Mouse (Mus musculus): Measurements from ENCODE around the gene Apoc2.

Apoc2 gene

GRCm38 (mm10) chr7:19698907-19699826, 21.4 kb upstream of the Apoc2 start, which contains the start of gene Apoe:
Gene Apoe, minus strand, starts transcription at chr7:19699188.
- DNase-seq (ENCODE audit: low read depth, low spot score) = peak; percentile 92

GRCm38 (mm10) chr7:19697949-19698906, 20.5 kb upstream of the Apoc2 start:
- DNase-seq (ENCODE audit: low read depth, low spot score) = peak; percentile 83

GRCm38 (mm10) chr7:19696336-19696873, 18.7 kb upstream of the Apoc2 start:
- DNase-seq (ENCODE audit: low read depth, low spot score) = peak; percentile 71

- peak; percentile 40 for DNase-seq (ENCODE audit: low read depth, low spot score)
Observed at GRCm38 (mm10) chr7:19695881-19696280, 18.1 kb upstream of the Apoc2 start.

- DNase-seq (ENCODE audit: low read depth, low spot score) = no peak
Observed at GRCm38 (mm10) chr7:19695213-19695594, 17.5 kb upstream of the Apoc2 start.

GRCm38 (mm10) chr7:19694336-19695212, 16.8 kb upstream of the Apoc2 start:
- DNase-seq (ENCODE audit: low read depth, low spot score) = no peak

- no peak for DNase-seq (ENCODE audit: low read depth, low spot score)
Observed at GRCm38 (mm10) chr7:19693421-19693820, 15.7 kb upstream of the Apoc2 start.

GRCm38 (mm10) chr7:19691873-19692865, 14.4 kb upstream of the Apoc2 start, which contains the start of gene Apoc1:
Gene Apoc1, minus strand, starts transcription at chr7:19692660.
- peak; percentile 98 for DNase-seq (ENCODE audit: low read depth, low spot score)

GRCm38 (mm10) chr7:19691434-19691833, 13.7 kb upstream of the Apoc2 start:
- DNase-seq (ENCODE audit: low read depth, low spot score) = peak; percentile 76

- DNase-seq (ENCODE audit: low read depth, low spot score) = no peak
Observed at GRCm38 (mm10) chr7:19690845-19691244, 13.1 kb upstream of the Apoc2 start.

- DNase-seq (ENCODE audit: low read depth, low spot score) = no peak
Observed at GRCm38 (mm10) chr7:19688611-19689010, 10.9 kb upstream of the Apoc2 start.

- DNase-seq (ENCODE audit: low read depth, low spot score) = no peak
Observed at GRCm38 (mm10) chr7:19688101-19688500, 10.4 kb upstream of the Apoc2 start.

- peak; percentile 95 for DNase-seq (ENCODE audit: low read depth, low spot score)
Observed at GRCm38 (mm10) chr7:19686927-19687583, 9.3 kb upstream of the Apoc2 start.

- no peak for DNase-seq (ENCODE audit: low read depth, low spot score)
Observed at GRCm38 (mm10) chr7:19686521-19686920, 8.8 kb upstream of the Apoc2 start.

- DNase-seq (ENCODE audit: low read depth, low spot score) = no peak
Observed at GRCm38 (mm10) chr7:19685374-19685773, 7.6 kb upstream of the Apoc2 start.

- no peak for DNase-seq (ENCODE audit: low read depth, low spot score)
Observed at GRCm38 (mm10) chr7:19683771-19684201, 6.0 kb upstream of the Apoc2 start.

- DNase-seq (ENCODE audit: low read depth, low spot score) = no peak
Observed at GRCm38 (mm10) chr7:19682979-19683378, 5.2 kb upstream of the Apoc2 start.

GRCm38 (mm10) chr7:19681202-19681694, 3.5 kb upstream of the Apoc2 start, which contains the start of the genes Gm44805 and Apoc4:
Gene Gm44805, minus strand, starts transcription at chr7:19681423.
Gene Apoc4, minus strand, starts transcription at chr7:19681479.
- no peak for DNase-seq (ENCODE audit: low read depth, low spot score)

GRCm38 (mm10) chr7:19680702-19681101, 3.0 kb upstream of the Apoc2 start:
- DNase-seq (ENCODE audit: low read depth, low spot score) = no peak
